Comparison of ENCODE assay signal across 19 mouse cellular contexts in the genomic region with DNA sequence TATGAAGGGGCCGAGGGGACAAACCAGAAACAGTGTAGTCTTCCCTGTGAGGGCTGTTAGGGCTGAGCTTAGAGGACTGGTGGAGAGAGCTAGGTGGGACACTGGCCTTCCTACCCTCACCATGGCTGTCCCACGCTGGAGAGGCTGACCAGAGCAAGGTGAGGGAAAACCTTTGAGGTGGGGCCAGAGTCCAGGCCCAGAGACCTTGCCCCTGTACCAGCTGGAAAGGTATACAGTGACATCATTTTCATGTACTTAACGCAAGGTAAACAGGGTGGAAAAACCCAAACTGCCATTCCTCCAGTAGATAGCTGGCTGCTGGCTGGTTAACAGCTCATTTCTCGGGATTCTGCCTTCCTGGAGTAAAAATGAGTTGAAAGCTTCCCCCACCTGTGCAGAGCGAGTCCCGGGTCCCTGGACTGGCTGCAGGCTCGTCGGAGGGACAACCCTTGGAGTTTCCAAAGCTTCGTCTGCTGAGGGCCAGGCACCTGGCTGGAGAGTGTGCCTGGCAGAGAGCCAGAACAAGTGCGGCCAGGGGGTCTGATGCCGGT.
DNase-seq lines count a peak whose midpoint lies in the region; ATAC-seq and TF ChIP-seq lines count a peak whose summit lies in the region.
"Had no signal": no experiment of that assay in that cellular context is flagged by ENCODE, and none has a peak within 500 bp of the region (broad histone marks: within the 10 kb centered on the region; RNA-seq: fewer than 3 reads in every experiment).

No protein-coding gene starts in this region.

- DNase-seq in kidney, adult 18-20 months, result peak; percentile 40
- no peak for DNase-seq in kidney, postnatal 14 days
- no peak for DNase-seq in liver, embryonic 11.5 days (ENCODE audit: low spot score)
- DNase-seq in urinary bladder, postnatal 10 days (ENCODE audit: low spot score), result no peak
- DNase-seq in forebrain, postnatal 0 days, result no peak
- no peak for DNase-seq in c-Kit-positive CD71-positive TER-119-positive erythroid progenitor cells, embryonic 14.5 days (ENCODE audit: low spot score)
- DNase-seq: B cell, adult 2 months; cerebellum, adult 8-10 months; gastrocnemius, postnatal 25 days; heart, adult 2 months; heart, postnatal 36 days; layer of hippocampus, adult 9-11 months; lung, embryonic 14.5 days; lung, postnatal 36 days; thymus, adult 18-20 months had no signal

- no peak for TF ChIP-seq POLR2A in myocyte (IDR thresholded peaks at IDR 0.05; ENCODE audit: insufficient read length, low read depth)

- WGBS in intestine, postnatal 0 days, result 76% methylated on average over 11 of the region's 11 CpGs
- WGBS in liver, embryonic 11.5 days, result 83% methylated on average over 11 of the region's 11 CpGs
- 89% methylated on average over 11 of the region's 11 CpGs for WGBS in forebrain, postnatal 0 days

- H3K27me3 ChIP-seq in intestine, postnatal 0 days (replicated peaks; ENCODE audit: control insufficient read depth, insufficient read depth, low read length), result no peaks in the 10 kb centered on the region
- no peaks in the 10 kb centered on the region for H3K27me3 ChIP-seq in liver, embryonic 11.5 days (replicated peaks; ENCODE audit: control insufficient read depth, insufficient read depth, low read length)
- H3K27me3 ChIP-seq in myocyte (ENCODE audit: control insufficient read depth, insufficient read depth, insufficient read length), result no peaks in the 10 kb centered on the region
- H3K27me3 ChIP-seq in forebrain, postnatal 0 days (ENCODE audit: insufficient read depth, low read length), result no peaks in the 10 kb centered on the region
- H3K27me3 ChIP-seq: forebrain, embryonic 13.5 days had no signal

- H3K27ac ChIP-seq in intestine, postnatal 0 days (ENCODE audit: low read depth, low read length), result no peak overlapping the region
- 0 out of 2 replicates have a peak overlapping the region, but pooled peaks have one; percentile 25 for H3K27ac ChIP-seq in liver, embryonic 11.5 days (ENCODE audit: low read depth, low read length)
- no peak overlapping the region for H3K27ac ChIP-seq in forebrain, postnatal 0 days (ENCODE audit: low read depth, low read length)
- H3K27ac ChIP-seq: forebrain, embryonic 13.5 days; heart, adult 2 months had no signal

- H3ac ChIP-seq in myocyte (ENCODE audit: control insufficient read depth, insufficient read length), result no peak overlapping the region

- no peak for TF ChIP-seq CTCF in intestine, postnatal 0 days (IDR thresholded peaks at IDR 0.05; ENCODE audit: low read depth)
- no peak for TF ChIP-seq CTCF in forebrain, postnatal 0 days (IDR thresholded peaks at IDR 0.05; ENCODE audit: low read depth)

- ATAC-seq in intestine, postnatal 0 days, result peak; percentile 41; the same call in 1 of the 2 replicates
- no peak; the same call in 1 of the 2 replicates for ATAC-seq in liver, embryonic 11.5 days (replicated peaks; ENCODE audit: low FRiP score)
- no peak for ATAC-seq in forebrain, postnatal 0 days
- ATAC-seq: forebrain, embryonic 13.5 days; hindbrain, embryonic 16.5 days had no signal

- H3K4me3 ChIP-seq in intestine, postnatal 0 days (ENCODE audit: low read depth, low read length), result no peak overlapping the region
- H3K4me3 ChIP-seq in liver, embryonic 11.5 days (ENCODE audit: low read depth, low read length), result no peak overlapping the region
- H3K4me3 ChIP-seq in myocyte, result no peak overlapping the region
- H3K4me3 ChIP-seq in forebrain, postnatal 0 days (ENCODE audit: low read depth, low read length), result no peak overlapping the region
- H3K4me3 ChIP-seq: forebrain, embryonic 13.5 days; heart, adult 2 months had no signal

- no peak overlapping the region for H3K4me2 ChIP-seq in intestine, postnatal 0 days (replicated peaks; ENCODE audit: low read depth)
- H3K4me2 ChIP-seq in liver, embryonic 11.5 days, result no peak overlapping the region
- H3K4me2 ChIP-seq in myocyte (ENCODE audit: low read depth), result no peak overlapping the region
- no peak overlapping the region for H3K4me2 ChIP-seq in forebrain, postnatal 0 days (ENCODE audit: low read depth)
- H3K4me2 ChIP-seq: forebrain, embryonic 13.5 days; lung, embryonic 14.5 days had no signal

- no peaks in the 10 kb centered on the region for H3K36me3 ChIP-seq in intestine, postnatal 0 days (ENCODE audit: control insufficient read depth, insufficient read depth)
- no peaks in the 10 kb centered on the region for H3K36me3 ChIP-seq in liver, embryonic 11.5 days (ENCODE audit: control insufficient read depth, insufficient read depth, low read length)
- no peaks in the 10 kb centered on the region for H3K36me3 ChIP-seq in myocyte (ENCODE audit: control insufficient read depth, insufficient read depth)
- H3K36me3 ChIP-seq in forebrain, postnatal 0 days (ENCODE audit: insufficient read depth), result no peaks in the 10 kb centered on the region

- no peaks in the 10 kb centered on the region for H3K79me2 ChIP-seq in myocyte (ENCODE audit: control insufficient read depth, insufficient read depth)

- no peak overlapping the region for H3K9ac ChIP-seq in intestine, postnatal 0 days (ENCODE audit: low read depth, low read length)
- no peak overlapping the region for H3K9ac ChIP-seq in liver, embryonic 11.5 days (ENCODE audit: low read depth, low read length)
- no peak overlapping the region for H3K9ac ChIP-seq in forebrain, postnatal 0 days
- H3K9ac ChIP-seq: forebrain, embryonic 13.5 days; lung, embryonic 14.5 days had no signal

- H3K9me3 ChIP-seq in intestine, postnatal 0 days (ENCODE audit: control insufficient read depth), result no peaks in the 10 kb centered on the region
- H3K9me3 ChIP-seq in liver, embryonic 11.5 days (ENCODE audit: control insufficient read depth, low read length), result no peaks in the 10 kb centered on the region
- no peaks in the 10 kb centered on the region for H3K9me3 ChIP-seq in forebrain, postnatal 0 days (ENCODE audit: low read length)
- H3K9me3 ChIP-seq: forebrain, embryonic 13.5 days had no signal

- H3K4me1 ChIP-seq in intestine, postnatal 0 days (replicated peaks; ENCODE audit: control insufficient read depth, insufficient read depth, low read length), result no peaks in the 10 kb centered on the region
- peaks cover 9% of the 10 kb centered on the region; the same call in 1 of the 2 replicates for H3K4me1 ChIP-seq in liver, embryonic 11.5 days (replicated peaks; ENCODE audit: control insufficient read depth, insufficient read depth, low read length)
- H3K4me1 ChIP-seq in forebrain, postnatal 0 days (ENCODE audit: insufficient read depth), result no peaks in the 10 kb centered on the region
- H3K4me1 ChIP-seq: forebrain, embryonic 13.5 days had no signal

TF ChIP-seq in myocyte, 11 proteins besides CTCF, POLR2A, EP300 and RAD21:
- peak; percentile 7 for TF ChIP-seq POLR2AphosphoS2 (IDR thresholded peaks at IDR 0.05; ENCODE audit: insufficient read length, low read depth)
- no peak for TF ChIP-seq E2F4 (IDR thresholded peaks at IDR 0.05; ENCODE audit: insufficient read depth)
